Mouse (Mus musculus) G1E (cell line): ENCODE measurements around the gene Gm20503.

Experiments
- CTCF ChIP-seq: IDR thresholded peaks from 2 replicates; pipeline ENCODE4 v1.5.1; 2012; ENCODE audit warnings: low read depth, low read length, inconsistent platforms, mixed read lengths
- GATA1 ChIP-seq: IDR thresholded peaks from 2 replicates; pipeline ENCODE4 v1.6.1; 2012; ENCODE audit warnings: borderline replicate concordance, low read length, inconsistent platforms, mixed read lengths
- GATA2 ChIP-seq: IDR thresholded peaks from 2 replicates; pipeline ENCODE4 v1.6.1; 2012; ENCODE audit warnings: low read depth, low read length, inconsistent platforms, borderline replicate concordance
- POLR2AphosphoS5 ChIP-seq: IDR thresholded peaks from 2 replicates; pipeline ENCODE4 v1.6.1; 2012; ENCODE audit warnings: low read depth, low read length, inconsistent platforms; ENCODE audit not compliant: insufficient replicate concordance
- TAL1 ChIP-seq: conservative IDR thresholded peaks from 2 replicates; pipeline ENCODE4 v1.6.1; 2012; ENCODE audit warnings: low read depth, low read length, inconsistent platforms, mixed read lengths

DNA sequence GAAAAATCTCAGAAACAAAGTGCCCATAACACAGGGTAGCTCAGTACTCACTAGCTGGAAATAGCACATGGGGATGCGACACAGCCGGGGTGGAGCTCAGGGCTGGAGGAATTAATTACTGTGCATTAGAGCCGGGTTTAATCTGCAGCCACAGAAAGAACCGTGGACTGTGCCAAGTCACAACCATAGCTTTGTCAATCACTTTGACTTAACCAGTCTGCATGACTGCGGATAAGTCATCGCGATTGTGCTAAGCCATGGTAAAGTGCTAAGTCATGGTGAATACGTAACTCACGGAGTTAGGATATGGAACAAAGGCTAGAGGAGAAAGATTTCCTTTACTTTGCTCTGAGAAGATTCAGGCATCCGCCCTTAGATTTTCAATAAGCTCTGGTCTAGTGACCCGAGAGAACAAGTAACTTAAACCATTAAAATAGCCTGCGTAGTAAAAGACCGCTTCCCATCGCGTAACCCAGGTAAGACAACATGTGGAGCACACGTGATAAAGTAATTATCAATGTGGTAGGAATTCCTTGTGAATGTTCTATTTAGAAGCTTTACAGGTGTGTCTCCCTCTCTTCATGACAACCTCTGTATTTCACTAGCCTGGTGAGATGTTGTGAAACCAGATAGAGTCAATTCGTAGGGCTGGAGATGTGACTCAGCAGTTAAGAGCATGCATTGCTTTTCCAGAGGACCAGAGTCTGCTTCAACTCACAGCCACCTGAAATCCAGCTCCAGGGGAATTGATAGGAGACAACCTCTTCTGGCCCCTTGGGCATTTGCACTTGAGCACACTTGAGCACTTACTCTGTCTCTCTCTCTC is 12.2 kb upstream of the Gm20503 start:
- no peak for TF ChIP-seq CTCF
- no peak for TF ChIP-seq TAL1
- no peak for TF ChIP-seq GATA1
- TF ChIP-seq POLR2AphosphoS5 = no peak
- no peak for TF ChIP-seq GATA2
